17 mouse cellular contexts compared by ENCODE assay signal in the genomic region with DNA sequence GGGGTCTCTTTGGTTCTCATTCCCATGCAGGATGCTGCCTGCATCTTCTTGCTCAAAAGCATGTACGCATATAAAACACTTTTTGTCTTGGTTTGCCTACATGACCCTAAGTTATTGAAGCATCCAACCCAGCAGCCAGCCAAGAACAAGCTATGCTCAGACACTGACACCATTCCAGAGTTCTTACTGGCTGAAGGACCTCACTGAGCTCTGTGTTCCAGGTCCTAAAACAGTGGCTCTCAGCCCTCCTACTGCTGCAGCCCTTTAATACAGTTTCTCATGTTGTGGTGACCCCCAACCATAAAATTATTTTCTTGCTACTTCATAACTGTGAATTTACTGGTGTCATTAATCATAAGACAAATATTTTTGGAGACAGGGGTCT.
"Had no signal": no experiment of that assay in that cellular context is flagged by ENCODE, and none has a peak within 500 bp of the region (broad histone marks: within the 10 kb centered on the region; RNA-seq: fewer than 3 reads in every experiment).

No protein-coding gene starts in this region.

- H3K4me1 ChIP-seq: liver, embryonic 15.5 days; megakaryocyte, embryonic 14.5 days; midbrain, embryonic 15.5 days had no signal

- H3K9me3 ChIP-seq: liver, embryonic 15.5 days; lung, embryonic 15.5 days; megakaryocyte, embryonic 14.5 days; midbrain, embryonic 12.5 days; midbrain, embryonic 15.5 days; neural tube, embryonic 12.5 days had no signal

- ATAC-seq: liver, postnatal 0 days; lung, postnatal 0 days; midbrain, embryonic 15.5 days had no signal

- H3K27ac ChIP-seq: liver, embryonic 15.5 days; lung, embryonic 15.5 days; macrophage; midbrain, embryonic 12.5 days; midbrain, embryonic 15.5 days; neural tube, embryonic 12.5 days had no signal

- H3K4me2 ChIP-seq: liver, embryonic 15.5 days; lung, embryonic 15.5 days; midbrain, embryonic 12.5 days; midbrain, embryonic 15.5 days; neural tube, embryonic 12.5 days had no signal

- H3K27me3 ChIP-seq: liver, embryonic 15.5 days; lung, embryonic 15.5 days; megakaryocyte, embryonic 14.5 days; midbrain, embryonic 12.5 days; midbrain, embryonic 15.5 days; neural tube, embryonic 12.5 days had no signal

- H3K36me3 ChIP-seq: liver, embryonic 15.5 days; lung, embryonic 15.5 days; midbrain, embryonic 12.5 days; midbrain, embryonic 15.5 days; neural tube, embryonic 12.5 days had no signal

- H3K9ac ChIP-seq: liver, embryonic 15.5 days; liver, postnatal 0 days; lung, embryonic 15.5 days; midbrain, embryonic 12.5 days; midbrain, embryonic 15.5 days; neural tube, embryonic 12.5 days had no signal

- DNase-seq: liver, postnatal 0 days; lung, adult 2 months; lung, postnatal 14 days; lung, postnatal 36 days; right cerebral cortex, postnatal 14 days; spleen, adult 18-20 months; thymus, adult 18-20 months; thymus, postnatal 14 days; thymus, postnatal 36 days had no signal

- H3K4me3 ChIP-seq: liver, embryonic 15.5 days; lung, embryonic 15.5 days; megakaryocyte, embryonic 14.5 days; midbrain, embryonic 12.5 days; midbrain, embryonic 15.5 days; neural tube, embryonic 12.5 days had no signal
